Mouse (Mus musculus) heart, adult 9 months (tissue): ENCODE results near the gene Zbtb46.

ENCODE experiments used
- DNase-seq, 2 experiments: peaks; one replicate each; pipeline ENCODE4 v3.0.0; 2022; ENCODE audit warnings: low spot score in 2 of 2

Gene Zbtb46

GRCm38 (mm10) chr2:181463008-181463738 lies 3.9 kb upstream of the Zbtb46 start:
- peak; percentile 61 to 72 for DNase-seq

DNA sequence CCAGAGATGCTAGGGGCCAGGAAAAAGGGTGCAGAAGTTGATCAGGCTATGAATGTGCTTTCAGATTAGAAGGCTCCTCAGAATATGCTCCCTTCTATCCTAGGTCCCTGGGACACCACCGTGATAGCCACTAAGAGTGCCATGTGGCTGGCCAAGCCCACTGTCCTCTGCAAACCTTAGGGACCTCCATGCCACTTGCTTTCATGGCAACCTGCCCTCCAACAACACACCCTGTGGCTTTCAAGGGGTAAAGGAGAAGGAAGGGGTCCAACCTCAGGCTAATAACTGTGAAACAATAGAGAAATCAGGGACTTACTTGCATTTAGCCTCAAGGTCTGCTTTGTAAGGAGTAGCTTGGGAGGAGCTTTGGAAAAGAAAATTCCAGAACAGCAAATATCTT lies 3.4 kb upstream of the Zbtb46 start:
- no peak for DNase-seq

GRCm38 (mm10) chr2:181461536-181462100 lies 2.4 kb upstream of the Zbtb46 start:
- DNase-seq = no peak

DNA sequence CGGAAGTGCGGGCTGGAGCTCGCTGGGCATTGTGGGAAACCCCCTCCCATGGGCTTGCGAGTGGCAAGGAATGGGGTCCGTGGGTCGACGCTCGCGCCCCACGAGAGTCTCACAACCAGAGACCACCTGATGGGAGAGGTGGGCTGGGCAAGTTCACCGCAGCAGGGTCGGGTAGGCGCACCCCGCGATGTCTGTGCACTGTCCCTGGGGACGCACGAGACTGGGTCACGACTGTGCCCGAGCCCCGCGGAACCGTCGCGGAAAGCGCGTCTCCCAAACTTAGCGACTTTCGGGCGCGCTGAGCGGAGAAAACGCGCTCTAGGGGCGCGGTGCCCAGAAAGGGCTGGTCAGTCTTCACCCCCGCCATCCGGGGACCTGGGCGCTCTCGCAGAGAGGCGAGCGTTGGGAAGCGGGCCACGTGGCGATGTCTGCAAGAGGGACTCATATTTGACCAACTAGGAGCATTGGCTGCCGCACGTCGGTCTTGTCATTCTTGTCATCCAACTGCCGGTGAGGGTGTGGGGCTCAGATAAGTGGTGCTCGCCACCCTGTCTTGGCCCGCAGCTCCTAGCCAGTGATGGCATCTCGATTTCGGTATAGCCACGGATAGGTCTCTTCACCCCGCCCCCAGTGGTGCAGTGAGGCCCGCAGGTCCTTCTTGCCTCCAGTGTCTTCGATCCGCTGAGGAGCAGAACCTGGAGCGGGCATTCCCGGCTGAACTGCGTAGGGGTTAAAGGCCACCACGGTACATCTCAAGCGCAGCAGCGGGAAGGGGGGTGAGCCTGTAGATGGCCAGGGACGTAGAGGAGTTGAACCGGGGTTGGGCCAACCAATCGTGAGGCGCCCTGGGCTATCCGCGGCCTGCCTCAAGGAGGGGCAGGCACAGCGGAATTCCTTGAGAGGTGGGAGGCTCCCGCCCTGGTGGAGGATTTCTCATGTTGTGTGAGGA lies 721 bp upstream of the Zbtb46 start:
- DNase-seq = peak; percentile 68 to 78

DNA sequence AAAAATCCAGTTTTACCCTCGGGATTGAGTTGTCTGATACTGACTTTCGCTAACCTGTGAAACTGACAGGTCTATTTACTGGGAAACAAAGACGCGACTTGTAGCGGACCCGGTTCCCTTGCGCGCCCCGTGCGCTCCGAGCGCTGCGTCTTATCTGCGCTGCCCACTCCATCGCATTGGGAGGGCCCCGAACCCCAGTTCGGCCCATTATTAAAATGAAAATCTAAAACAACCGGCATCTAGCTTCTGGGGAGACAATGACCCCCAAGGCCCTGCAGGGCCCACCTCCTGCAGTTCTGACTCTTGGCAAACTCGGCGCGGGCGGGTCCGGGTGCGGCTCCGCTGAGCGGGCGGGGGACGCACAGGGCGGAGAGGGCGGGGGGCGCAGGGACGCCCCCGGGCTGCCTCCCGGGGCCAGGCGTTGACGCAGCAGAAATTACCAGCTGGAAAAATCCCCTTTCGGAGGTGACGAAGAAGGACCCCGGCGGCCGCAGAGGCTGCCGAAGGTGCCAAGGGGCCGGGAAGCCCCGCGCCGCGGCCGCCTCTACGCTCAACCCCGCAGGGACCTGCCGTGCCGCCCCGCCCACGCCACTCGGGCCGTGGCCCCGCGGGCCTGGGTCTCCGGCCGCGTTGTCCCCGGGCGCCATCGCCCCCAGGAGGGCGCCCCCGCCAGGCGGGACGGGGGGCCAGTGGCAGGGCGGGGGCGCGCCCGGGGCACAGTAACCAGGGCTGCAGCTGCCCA lies 644 bp downstream of the Zbtb46 start:
- DNase-seq = peak; percentile 44 to 64

GRCm38 (mm10) chr2:181457831-181458230 lies 1.4 kb downstream of the Zbtb46 start:
- no peak for DNase-seq

GRCm38 (mm10) chr2:181455899-181456298 lies 3.3 kb downstream of the Zbtb46 start:
- peak; percentile 35 to 42 for DNase-seq

- DNase-seq = no peak
Measured at GRCm38 (mm10) chr2:181453274-181453673, 6.0 kb downstream of the Zbtb46 start.

DNA sequence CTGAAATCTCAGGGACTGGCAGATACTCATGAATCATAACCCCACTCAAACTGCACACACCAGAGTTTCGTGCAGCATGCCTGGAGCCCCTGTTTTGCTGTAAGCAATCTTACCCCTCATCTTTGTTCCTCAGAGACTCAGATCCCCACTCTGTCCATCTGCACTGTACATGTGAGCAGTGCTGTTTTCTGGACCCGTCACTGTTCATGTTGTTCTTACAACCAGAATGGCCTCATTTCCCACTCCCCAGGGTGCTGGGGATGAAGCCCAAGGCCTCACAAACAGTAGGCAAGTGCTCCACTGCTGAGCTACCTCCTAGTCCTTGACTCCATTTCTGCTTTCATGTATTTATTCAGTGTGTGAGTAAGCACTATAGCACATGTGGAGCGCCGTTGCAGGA lies 7.0 kb downstream of the Zbtb46 start:
- DNase-seq = no peak

- no peak for DNase-seq
Measured at GRCm38 (mm10) chr2:181443016-181443415, 16.2 kb downstream of the Zbtb46 start.

- no peak for DNase-seq
Measured at GRCm38 (mm10) chr2:181438176-181438575, 21.1 kb downstream of the Zbtb46 start.

DNA sequence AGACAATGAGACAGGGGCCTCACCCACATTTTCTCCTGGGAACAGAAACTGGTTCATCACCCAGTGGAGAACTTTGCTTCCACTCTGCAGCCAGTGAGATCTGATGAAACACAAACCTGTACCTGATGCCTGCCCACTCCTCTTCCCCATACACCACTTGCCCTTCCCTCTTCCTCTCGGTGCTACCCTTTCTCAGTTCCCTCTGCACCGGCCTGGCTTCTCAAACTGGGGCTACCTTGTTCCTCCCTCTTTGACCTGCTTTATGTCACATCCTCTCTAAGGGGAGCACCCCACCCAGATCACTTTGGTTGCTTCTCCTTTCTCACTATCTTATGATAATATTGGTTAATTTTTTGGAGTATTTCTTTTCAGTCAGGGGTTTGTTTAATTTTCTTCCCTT lies 23.0 kb downstream of the Zbtb46 start:
- no peak for DNase-seq

DNA sequence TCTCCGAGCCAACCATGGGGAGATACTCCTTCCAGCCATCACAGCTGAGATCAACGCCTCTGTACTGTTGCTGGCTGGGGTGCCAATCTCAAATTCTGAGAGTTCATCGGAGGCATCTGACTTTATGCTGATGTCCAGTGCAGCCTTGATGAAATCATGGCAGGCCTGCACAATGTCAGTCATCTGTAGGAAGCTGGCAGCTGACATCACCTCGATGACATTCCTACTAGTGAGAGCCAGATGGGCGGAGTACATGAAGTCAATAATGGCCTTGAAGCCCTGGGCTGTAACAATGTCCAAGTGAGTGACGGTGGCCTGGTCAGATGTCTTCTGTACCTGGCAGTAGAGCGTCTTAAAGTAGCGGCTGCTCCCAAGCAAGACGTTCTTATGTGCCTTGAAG lies 35.4 kb downstream of the Zbtb46 start:
- peak in 1 of 2 experiments; percentile 19 for DNase-seq

GRCm38 (mm10) chr2:181420903-181421638 lies 38.2 kb downstream of the Zbtb46 start:
- DNase-seq = no peak

DNA sequence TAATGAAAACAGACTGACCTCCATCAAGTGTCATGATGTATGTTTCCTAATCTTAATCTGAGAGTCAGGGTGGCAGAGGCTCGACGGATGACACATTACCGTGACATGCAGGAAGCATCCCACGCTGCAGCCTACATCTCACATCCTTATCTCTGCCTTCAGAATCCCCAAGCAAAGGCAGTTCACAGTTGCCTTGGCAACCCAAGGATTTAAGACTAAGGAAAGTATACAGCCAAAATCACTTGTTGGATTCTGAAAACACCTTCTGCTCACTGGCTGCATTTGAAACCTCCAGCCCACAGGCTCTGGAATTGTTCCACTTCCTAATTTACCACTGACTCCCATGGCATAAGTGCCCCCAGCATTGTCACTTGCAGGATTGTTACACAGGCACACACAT lies 38.8 kb downstream of the Zbtb46 start:
- DNase-seq = no peak

DNA sequence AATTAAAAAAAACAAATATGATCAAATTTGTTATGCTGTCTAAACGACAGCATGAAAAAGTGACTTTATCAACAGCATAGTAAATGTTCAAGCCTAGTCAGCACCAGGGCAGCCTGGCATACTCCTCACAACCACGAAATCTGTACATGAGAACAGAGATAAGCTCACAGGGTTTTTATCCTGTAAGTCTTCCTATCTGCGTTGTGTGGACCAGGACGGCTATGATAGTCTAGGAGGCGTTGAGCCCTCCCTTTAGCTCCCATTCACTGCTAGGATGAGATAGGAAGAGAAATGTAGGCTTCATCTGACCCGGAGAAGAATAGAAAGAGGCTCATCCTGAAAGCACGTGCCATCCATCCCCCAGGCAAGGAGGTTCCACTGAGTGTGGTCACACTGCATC lies 39.9 kb downstream of the Zbtb46 start:
- no peak for DNase-seq

DNA sequence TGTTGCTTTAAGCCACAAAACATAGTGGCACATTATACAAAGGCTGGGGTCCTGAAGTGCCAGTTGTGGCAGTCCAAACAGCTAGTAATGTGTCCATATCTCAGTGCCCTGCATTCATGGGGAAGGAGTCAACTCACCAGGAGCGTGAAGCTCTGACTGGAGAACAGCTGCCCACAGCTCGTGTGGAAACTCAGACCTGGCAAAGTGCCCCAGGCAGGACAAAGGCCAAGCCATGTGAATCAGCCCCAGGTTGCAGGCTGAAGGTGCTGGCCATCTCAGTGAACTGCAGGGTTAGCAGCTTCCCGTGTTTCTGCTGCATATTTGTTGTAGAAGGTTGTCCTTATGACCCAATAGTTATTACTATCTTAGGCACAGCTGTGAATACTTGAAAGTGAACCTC lies 43.3 kb downstream of the Zbtb46 start:
- peak; percentile 24 to 54 for DNase-seq

- no peak for DNase-seq
Measured at GRCm38 (mm10) chr2:181413141-181413540, 46.1 kb downstream of the Zbtb46 start.

DNA sequence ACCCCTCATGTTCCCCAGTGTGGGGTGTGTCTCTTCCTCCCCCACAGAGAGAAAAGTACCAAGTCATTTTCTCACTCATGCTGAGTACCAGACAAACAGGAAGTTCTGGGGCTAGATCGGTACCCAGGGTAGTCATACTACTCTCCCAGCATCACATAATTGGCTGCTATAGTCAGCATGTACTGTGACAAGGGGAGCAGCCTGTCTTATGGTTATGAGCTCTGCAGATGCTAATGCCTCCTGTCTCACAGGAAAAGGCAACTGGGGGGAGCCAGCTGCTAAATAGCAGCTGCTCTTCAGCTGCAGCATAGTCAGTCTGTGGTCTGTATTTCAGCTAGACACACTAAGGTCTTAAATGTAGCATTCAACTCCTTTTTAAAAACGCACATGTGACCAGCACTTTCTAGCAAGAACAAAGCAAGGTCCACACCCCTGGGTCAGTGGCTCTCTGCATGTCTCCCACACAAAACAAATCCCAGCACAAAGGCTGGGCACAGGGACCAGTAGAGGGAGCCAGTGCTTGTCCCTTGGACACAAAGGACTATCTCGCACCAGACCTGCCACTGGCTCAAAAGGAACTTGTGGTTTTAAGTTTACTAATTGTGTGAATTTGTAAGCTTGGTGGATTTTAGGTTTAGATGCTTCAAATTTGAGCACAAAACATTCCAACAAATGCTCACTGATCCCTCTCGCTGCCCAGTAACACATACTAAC lies 48.3 kb downstream of the Zbtb46 start:
- DNase-seq = peak; percentile 27 to 68

DNA sequence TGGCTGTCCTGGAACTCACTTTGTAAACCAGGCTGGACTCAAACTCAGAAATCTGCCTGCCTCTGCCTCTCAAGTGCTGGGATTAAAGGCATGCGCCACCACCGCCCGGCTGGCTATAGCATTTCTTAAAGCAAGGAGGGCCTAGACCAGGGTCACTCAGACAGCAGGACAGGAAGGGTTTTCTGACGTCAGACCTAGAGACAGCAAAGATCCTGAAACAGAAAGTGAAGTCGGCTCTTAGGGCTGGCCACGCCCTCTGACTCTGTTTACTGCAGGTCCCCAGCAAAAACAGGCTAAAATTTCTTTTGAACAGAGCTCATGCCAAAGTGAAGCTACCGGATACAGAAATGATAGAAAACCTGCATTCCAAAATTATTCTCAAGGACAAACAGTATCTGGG lies 49.6 kb downstream of the Zbtb46 start:
- no peak for DNase-seq
